Mouse (Mus musculus) embryonic fibroblast, embryonic 13.5 days (primary cell): ENCODE data around the gene H2-DMb2.

Experiments used
- CTCF ChIP-seq: IDR thresholded peaks from 2 replicates; pipeline ENCODE4 v1.5.1; 2011; ENCODE audit warnings: mild to moderate bottlenecking, control low read depth, low read length, moderate library complexity, borderline replicate concordance; ENCODE audit not compliant: insufficient read depth
- POLR2A ChIP-seq: IDR thresholded peaks from 2 replicates; pipeline ENCODE4 v1.6.1; 2011; ENCODE audit warnings: low read depth, mild to moderate bottlenecking, control low read depth, low read length, moderate library complexity

- TF ChIP-seq CTCF (no peak), POLR2A (no peak)
Observed at GRCm38 (mm10) chr17:34138655-34139054, 4.5 kb upstream of the H2-DMb2 start.
